Mouse (Mus musculus) left cerebral cortex, adult 6 months (tissue): Measurements from ENCODE around the gene Wwtr1. TPM values are rescaled to one million over a fixed set of nuclear protein-coding genes. Genes with fewer than 3 reads are reported as not detected.

ENCODE experiments used
- long read RNA-seq, 2 experiments: library from polyadenylated mRNA; unstranded; transcript quantifications; one replicate each; pipeline ENCODE4 v2.0.0; 2019 to 2020
- polyA plus RNA-seq: library from polyadenylated mRNA; unstranded; fragments of <200 nt; fragmentation: Nextera tagmentation; gene quantifications from 2 replicates; pipeline ENCODE4 v1.2.3, GENCODE M21; 2021

Gene Wwtr1
- polyA plus RNA-seq: 2.3 and 2.6 TPM in 2 replicates
- long read RNA-seq, experiment 1, full-length matches to known transcripts: 13 of 18 reads
- long read RNA-seq, experiment 1, partial matches to known transcripts: 1 of 18 reads
- long read RNA-seq, experiment 1, other reads (novel, unspliced or antisense): 4 of 18 reads
- long read RNA-seq, experiment 2, full-length matches to known transcripts: 7 of 14 reads
- long read RNA-seq, experiment 2, partial matches to known transcripts: 1 of 14 reads
- long read RNA-seq, experiment 2, other reads (novel, unspliced or antisense): 6 of 14 reads

DNA sequence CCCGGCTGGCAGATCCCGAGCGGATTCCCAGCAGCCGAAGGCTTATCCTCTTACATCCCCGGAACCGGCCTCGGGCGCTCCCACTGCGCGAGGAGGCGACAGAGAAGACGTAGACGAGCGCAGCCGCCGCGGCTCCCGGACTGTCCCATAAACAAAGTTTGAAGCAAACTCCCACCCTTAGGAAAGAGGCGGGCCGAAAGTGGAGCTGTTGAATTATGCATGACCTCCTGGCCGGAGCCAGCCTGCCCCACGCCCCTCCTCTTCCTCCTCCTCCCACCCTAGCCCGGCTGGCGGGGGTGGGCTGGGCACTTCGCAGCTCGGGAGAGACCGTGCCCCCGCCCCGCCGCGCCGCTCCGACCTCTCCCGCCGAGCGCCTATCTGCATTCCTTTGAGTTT, at the start of gene Wwtr1:
TSS of gene Wwtr1 (minus strand) at position 251 of the 396 bp plus-strand sequence.

DNA sequence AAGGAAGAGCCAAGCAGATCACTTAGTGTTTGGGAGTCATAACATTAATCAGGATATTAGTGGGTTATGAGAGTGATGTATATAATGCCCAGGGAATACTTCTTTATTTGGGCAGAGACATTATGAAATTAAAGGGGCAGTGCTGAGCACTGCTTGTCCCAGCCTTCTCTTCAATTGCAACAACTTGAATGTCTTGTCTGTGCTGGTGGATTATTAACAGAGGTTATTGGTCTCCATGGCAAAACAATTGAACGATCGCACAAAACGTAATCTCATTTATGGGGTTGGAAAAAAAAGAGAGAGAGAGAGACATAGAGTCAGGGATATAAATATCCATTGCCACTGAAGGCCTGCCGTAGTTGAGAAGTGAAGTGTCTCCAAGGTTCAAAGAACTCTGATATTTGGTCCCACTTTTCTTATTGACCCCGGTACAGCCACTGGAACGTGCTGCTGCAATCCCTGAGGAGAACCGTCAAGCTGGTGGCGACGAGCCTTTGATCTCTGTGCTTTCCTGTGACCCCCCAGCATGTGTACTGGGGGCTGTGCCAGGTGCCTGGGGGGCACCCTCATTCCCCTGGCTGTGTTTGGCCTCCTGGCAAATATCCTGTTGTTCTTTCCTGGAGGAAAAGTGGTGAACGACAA, 150.5 kb downstream of the Wwtr1 start, which contains the start of gene Tm4sf4:
TSS of gene Tm4sf4 (plus strand) at position 226 of the 642 bp plus-strand sequence.

Other genes starting within 250 kb of the Wwtr1 start
- not detected in 2 replicates for gene Tm4sf4, start 150.6 kb downstream of the Wwtr1 start, polyA plus RNA-seq
- 33.5 and 42.9 TPM in 2 replicates for gene Commd2, start 75.8 kb upstream of the Wwtr1 start, polyA plus RNA-seq
- gene Ankub1, start 116.9 kb upstream of the Wwtr1 start, polyA plus RNA-seq: 1.0 and 1.3 TPM in 2 replicates
- gene Rnf13, start 160.2 kb upstream of the Wwtr1 start, polyA plus RNA-seq: 145 and 150 TPM in 2 replicates